Mouse (Mus musculus) megakaryocyte progenitor cell, adult 5-6 weeks (primary cell): ENCODE measurements around the gene Rps6kl1. TPM values are rescaled to one million over a fixed set of nuclear protein-coding genes. Genes with fewer than 3 reads are reported as not detected.
"Not testable (repeated sequence)": the region's sequence is repeated elsewhere in the genome, so short reads cannot be mapped to it uniquely, and the experiment has no call there.

Source experiments
- ATAC-seq: replicated peaks from 2 replicates; pipeline ENCODE4 v1.8.0; 2016; ENCODE audit warnings: mild to moderate bottlenecking, moderate TSS enrichment, inconsistent platforms; ENCODE audit not compliant: poor library complexity
- total RNA-seq, 2 experiments: library from RNA; stranded (forward) in 1 of 2; stranded (reverse) in 1 of 2; fragments of 157-497, 149-512 nt in 1 of 2; fragments of 200-1000 nt in 1 of 2; gene quantifications; 2 replicates each; pipeline versions ENCODE4 v1.2.3 to v1.2.4; 2015 to 2017

Gene Rps6kl1
- total RNA-seq, 2 experiments from 2014 or later: not detected

- ATAC-seq: no peak
These were observed 25.1 kb upstream of the Rps6kl1 start for GRCm38 (mm10) chr12:85175926-85176845.

- no peak for ATAC-seq
These were observed 24.1 kb upstream of the Rps6kl1 start for GRCm38 (mm10) chr12:85175087-85175675.

- no peak for ATAC-seq
These were observed 23.0 kb upstream of the Rps6kl1 start for GRCm38 (mm10) chr12:85174016-85174415.

- ATAC-seq: no peak
These were observed 19.9 kb upstream of the Rps6kl1 start for GRCm38 (mm10) chr12:85170948-85171307.

- no peak for ATAC-seq
These were observed 19.4 kb upstream of the Rps6kl1 start for GRCm38 (mm10) chr12:85170284-85170947.

- no peak for ATAC-seq
These were observed 18.8 kb upstream of the Rps6kl1 start for GRCm38 (mm10) chr12:85169877-85170276.

GRCm38 (mm10) chr12:85169117-85169858 is 18.2 kb upstream of the Rps6kl1 start:
- ATAC-seq: peak; percentile 94

GRCm38 (mm10) chr12:85166631-85167030 is 15.6 kb upstream of the Rps6kl1 start:
- no peak for ATAC-seq

- no peak for ATAC-seq
These were observed 13.9 kb upstream of the Rps6kl1 start for GRCm38 (mm10) chr12:85164996-85165395.

GRCm38 (mm10) chr12:85159592-85159991 is 8.5 kb upstream of the Rps6kl1 start:
- no peak for ATAC-seq

GRCm38 (mm10) chr12:85158801-85159200 is 7.7 kb upstream of the Rps6kl1 start:
- ATAC-seq: no peak

- ATAC-seq: no peak
These were observed 6.9 kb upstream of the Rps6kl1 start for GRCm38 (mm10) chr12:85157797-85158460.

GRCm38 (mm10) chr12:85156324-85156723 is 5.3 kb upstream of the Rps6kl1 start:
- ATAC-seq: no peak

- peak; percentile 35; the same call in 1 of the 2 replicates for ATAC-seq
These were observed 1.9 kb upstream of the Rps6kl1 start for GRCm38 (mm10) chr12:85153011-85153410.

- no peak for ATAC-seq
These were observed 603 bp downstream of the Rps6kl1 start for GRCm38 (mm10) chr12:85150321-85151001.

GRCm38 (mm10) chr12:85146881-85147280 is 4.2 kb downstream of the Rps6kl1 start:
- ATAC-seq: no peak

- ATAC-seq: 0 out of 2 replicates have a peak, but pooled peaks have one; percentile 12
These were observed 4.7 kb downstream of the Rps6kl1 start for GRCm38 (mm10) chr12:85146355-85146754.

GRCm38 (mm10) chr12:85145630-85146029 is 5.4 kb downstream of the Rps6kl1 start:
- no peak for ATAC-seq

GRCm38 (mm10) chr12:85144821-85145220 is 6.2 kb downstream of the Rps6kl1 start:
- ATAC-seq: no peak

GRCm38 (mm10) chr12:85144276-85144675 is 6.8 kb downstream of the Rps6kl1 start:
- ATAC-seq: not testable (repeated sequence)
